Mouse (Mus musculus) stomach, embryonic 15.5 days (tissue): ENCODE results near the gene Mical1. TPM values are rescaled to one million over a fixed set of nuclear protein-coding genes. Genes with fewer than 3 reads are reported as not detected.

Experiments
- ATAC-seq: fragments of 200-750 bp; cut with Nextera tagmentation; 2 replicates; pipeline ENCODE4 v1.8.0; 2017; ENCODE audit warnings: low read depth, moderate number of reproducible peaks, moderate TSS enrichment; ENCODE audit not compliant: insufficient read depth, low FRiP score
- H3K27ac ChIP-seq: fragments of 300-500 bp; sonication (generic); 2 replicates; pipeline ENCODE4 v1.5.1; 2015; ENCODE audit warnings: mild to moderate bottlenecking, inconsistent platforms
- H3K27me3 ChIP-seq: fragments of 300-500 bp; sonication (generic); replicated peaks from 2 replicates; pipeline ENCODE4 v1.6.1; 2015; ENCODE audit warnings: inconsistent platforms
- H3K36me3 ChIP-seq: fragments of 300-500 bp; sonication (generic); 2 replicates; pipeline ENCODE4 v1.6.1; 2015; ENCODE audit warnings: inconsistent platforms
- H3K4me1 ChIP-seq: fragments of 300-500 bp; sonication (generic); 2 replicates; pipeline ENCODE4 v1.6.1; 2015; ENCODE audit warnings: inconsistent platforms
- H3K4me2 ChIP-seq: fragments of 300-500 bp; sonication (generic); 2 replicates; pipeline ENCODE4 v1.6.1; 2015; ENCODE audit warnings: mild to moderate bottlenecking, inconsistent platforms
- H3K4me3 ChIP-seq: fragments of 300-500 bp; sonication (generic); replicated peaks from 2 replicates; pipeline ENCODE4 v1.5.1; 2015; ENCODE audit warnings: inconsistent platforms
- H3K9ac ChIP-seq: fragments of 300-500 bp; sonication (generic); 2 replicates; pipeline ENCODE4 v1.6.1; 2015; ENCODE audit warnings: inconsistent platforms
- H3K9me3 ChIP-seq: fragments of 300-500 bp; sonication (generic); 2 replicates; pipeline ENCODE4 v1.6.1; 2016; ENCODE audit warnings: inconsistent platforms
- WGBS: fragments of 180-500 bp; shearing (Covaris S2); methylation state at CpG from one replicate; pipeline ENCODE4 v1.1.7; 2015; 5-methylcytosine and 5-hydroxymethylcytosine counted together
- polyA plus RNA-seq: library from polyadenylated mRNA; unstranded; fragments of >200 nt; fragmentation: Nextera tagmentation; extraction: Ambion mirVana; gene quantifications from 2 replicates; pipeline ENCODE4 v1.2.1, GENCODE M21; 2015

Gene Mical1
- polyA plus RNA-seq, 1 experiment from 2014 or later, result 27.8 TPM

DNA sequence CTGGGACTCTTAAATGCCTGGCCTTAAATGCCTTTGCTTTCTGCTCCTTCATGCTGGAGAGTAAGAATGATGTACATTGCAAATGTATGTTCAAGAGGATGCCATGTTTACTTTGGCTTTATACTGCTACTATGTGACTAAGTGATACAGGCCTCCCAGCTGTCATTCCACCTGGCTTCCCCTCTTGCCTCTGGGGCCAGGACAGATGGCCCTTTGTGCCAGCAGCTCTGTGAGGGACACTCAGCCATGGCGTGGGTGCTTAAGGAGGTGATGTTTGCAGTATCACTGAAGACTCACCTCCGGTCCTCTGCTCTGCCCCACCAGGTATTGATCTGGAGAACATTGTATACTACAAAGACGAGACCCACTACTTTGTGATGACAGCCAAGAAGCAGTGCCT, 3.8 kb downstream of the Mical1 start:
- no peak overlapping the region for H3K4me3 ChIP-seq
- H3K4me2 ChIP-seq, result no peak overlapping the region
- ATAC-seq, result no peak
- WGBS, result 83% methylated on average over 3 of the region's 3 CpGs
- H3K36me3 ChIP-seq, result peaks cover 23% of the 10 kb centered on the region
- no peaks in the 10 kb centered on the region for H3K27me3 ChIP-seq
- H3K27ac ChIP-seq, result no peak overlapping the region
- H3K9me3 ChIP-seq, result no peaks in the 10 kb centered on the region
- H3K4me1 ChIP-seq, result peaks cover 20% of the 10 kb centered on the region
- no peak overlapping the region for H3K9ac ChIP-seq

DNA sequence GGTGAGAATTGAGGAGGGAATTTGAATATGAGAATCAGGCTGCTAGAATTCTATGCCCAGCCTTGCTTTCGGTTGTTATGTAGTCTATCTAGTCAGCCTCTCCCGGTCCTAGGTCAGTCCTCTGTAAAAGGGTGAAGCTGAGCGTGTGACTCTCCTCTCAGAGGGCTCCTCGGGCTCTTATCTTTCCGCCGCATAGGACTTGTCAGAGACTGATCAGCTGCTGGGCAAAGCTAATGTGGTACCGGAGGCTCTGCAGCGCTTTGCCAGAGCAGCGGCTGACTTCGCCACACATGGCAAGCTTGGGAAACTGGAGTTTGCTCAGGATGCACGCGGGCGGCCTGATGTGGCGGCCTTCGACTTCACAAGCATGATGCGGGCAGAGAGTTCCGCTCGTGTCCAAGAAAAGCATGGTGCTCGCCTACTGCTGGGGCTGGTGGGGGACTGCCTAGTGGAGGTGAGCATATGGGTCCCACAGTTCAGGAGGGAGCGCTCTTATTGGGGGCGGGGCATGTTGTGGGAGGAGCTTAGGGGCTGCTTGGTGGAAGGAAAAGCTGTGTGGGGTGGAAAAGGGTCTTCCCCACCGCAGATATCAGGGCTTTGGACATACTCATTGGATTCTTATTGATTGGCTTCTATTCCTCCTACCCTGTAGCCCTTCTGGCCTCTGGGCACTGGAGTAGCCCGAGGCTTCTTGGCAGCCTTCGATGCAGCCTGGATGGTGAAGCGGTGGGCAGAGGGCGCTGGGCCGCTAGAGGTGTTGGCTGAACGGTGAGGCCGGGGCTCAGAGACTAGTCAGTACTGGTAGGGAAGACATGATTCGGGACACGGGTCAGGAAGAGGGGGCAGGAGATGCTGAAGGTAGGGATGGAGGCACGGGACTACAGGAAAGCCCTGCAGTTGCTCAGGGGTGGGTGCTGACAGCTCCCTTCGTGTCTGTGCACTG, 5.1 kb downstream of the Mical1 start:
- H3K27ac ChIP-seq, result no peak overlapping the region
- H3K9me3 ChIP-seq, result no peaks in the 10 kb centered on the region
- H3K36me3 ChIP-seq, result peaks cover 35% of the 10 kb centered on the region
- ATAC-seq, result no peak
- peaks cover 15% of the 10 kb centered on the region; the same call in 1 of the 2 replicates for H3K4me1 ChIP-seq
- no peaks in the 10 kb centered on the region for H3K27me3 ChIP-seq
- no peak overlapping the region for H3K4me2 ChIP-seq
- H3K4me3 ChIP-seq, result no peak overlapping the region
- 69% methylated on average over 33 of the region's 33 CpGs for WGBS
- H3K9ac ChIP-seq, result no peak overlapping the region

DNA sequence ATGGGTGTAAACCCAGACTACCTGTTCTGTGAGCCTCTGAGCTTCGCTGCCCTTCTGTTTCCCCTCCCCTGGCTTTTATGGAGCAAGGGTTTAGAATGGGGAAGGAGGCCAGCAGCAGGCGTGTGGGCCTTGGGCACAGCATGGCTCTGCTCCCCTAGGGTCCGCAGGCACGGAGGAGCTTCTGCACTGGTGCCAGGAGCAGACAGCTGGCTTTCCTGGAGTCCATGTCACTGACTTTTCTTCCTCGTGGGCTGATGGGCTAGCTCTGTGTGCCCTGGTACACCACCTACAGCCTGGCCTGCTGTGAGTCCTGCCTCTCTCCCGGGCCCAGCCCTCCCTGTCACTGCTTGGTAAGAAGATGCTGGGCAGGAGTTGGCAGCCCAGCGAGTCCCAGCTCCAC, 6.3 kb downstream of the Mical1 start:
- Histone ChIP-seq H3K9me3 (no peaks in the 10 kb centered on the region), H3K27me3 (no peaks in the 10 kb centered on the region), H3K27ac (no peak overlapping the region), H3K4me2 (no peak overlapping the region), H3K4me3 (no peak overlapping the region), H3K36me3 (peaks cover 46% of the 10 kb centered on the region), H3K9ac (no peak overlapping the region), H3K4me1 (peaks cover 8% of the 10 kb centered on the region; the same call in 1 of the 2 replicates)
- WGBS, result 84% methylated on average over 7 of the region's 7 CpGs
- ATAC-seq, result no peak

DNA sequence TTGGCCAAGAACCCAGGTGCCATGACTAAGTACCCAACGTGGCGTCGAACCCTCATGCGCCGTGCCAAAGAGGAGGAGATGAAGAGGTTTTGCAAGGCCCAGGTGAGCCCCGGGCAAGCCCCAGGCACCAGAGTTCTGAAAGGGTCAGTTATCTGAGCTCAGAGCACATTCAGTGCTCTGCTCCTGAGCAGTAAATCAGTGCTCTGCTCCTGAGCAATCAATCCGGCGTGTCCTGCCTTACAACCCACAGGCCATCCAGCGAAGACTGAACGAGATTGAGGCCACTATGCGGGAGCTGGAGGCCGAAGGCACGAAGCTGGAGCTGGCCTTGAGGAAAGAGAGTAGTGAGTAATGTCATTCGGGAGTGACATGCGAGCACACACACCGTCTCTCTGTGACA, 9.7 kb downstream of the Mical1 start:
- ATAC-seq, result no peak
- Histone ChIP-seq H3K9me3 (no peaks in the 10 kb centered on the region), H3K4me3 (no peak overlapping the region), H3K4me2 (no peak overlapping the region), H3K27me3 (no peaks in the 10 kb centered on the region), H3K4me1 (peaks cover 22% of the 10 kb centered on the region), H3K36me3 (peaks cover 45% of the 10 kb centered on the region), H3K27ac (no peak overlapping the region), H3K9ac (no peak overlapping the region)
- WGBS, result 91% methylated on average over 16 of the region's 16 CpGs

DNA sequence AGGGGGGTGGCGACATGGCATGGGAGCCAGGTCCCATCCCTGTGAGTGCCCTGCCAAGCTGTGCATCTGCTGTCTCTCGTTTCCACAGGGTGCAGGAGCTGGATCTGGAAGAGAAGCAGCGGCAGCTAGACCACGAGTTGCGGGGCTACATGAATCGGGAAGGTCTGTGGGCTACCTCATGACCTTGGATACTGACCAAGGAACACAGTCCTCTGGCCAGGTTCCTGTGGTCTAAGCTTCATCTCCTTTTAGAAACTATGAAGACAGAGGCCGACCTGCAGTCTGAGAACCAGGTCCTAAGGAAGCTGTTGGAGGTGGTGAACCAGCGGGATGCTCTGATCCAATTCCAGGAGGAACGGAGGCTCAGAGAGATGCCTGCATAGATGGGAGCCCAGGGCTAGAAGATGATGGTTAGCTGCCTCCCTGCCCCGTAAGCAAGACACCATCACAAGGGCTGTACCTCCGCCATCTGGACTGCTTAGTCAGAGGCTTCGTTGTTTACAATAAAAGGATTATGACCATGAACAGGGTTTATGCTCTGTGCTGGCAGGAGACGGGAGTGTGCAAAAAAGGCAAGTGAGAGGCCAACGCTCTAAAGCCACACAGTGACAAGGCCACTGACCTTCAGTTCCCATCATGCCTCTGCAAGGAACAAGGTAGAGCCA, 10.5 kb downstream of the Mical1 start:
- no peak for ATAC-seq
- no peak overlapping the region for H3K9ac ChIP-seq
- 74% methylated on average over 14 of the region's 14 CpGs for WGBS

DNA sequence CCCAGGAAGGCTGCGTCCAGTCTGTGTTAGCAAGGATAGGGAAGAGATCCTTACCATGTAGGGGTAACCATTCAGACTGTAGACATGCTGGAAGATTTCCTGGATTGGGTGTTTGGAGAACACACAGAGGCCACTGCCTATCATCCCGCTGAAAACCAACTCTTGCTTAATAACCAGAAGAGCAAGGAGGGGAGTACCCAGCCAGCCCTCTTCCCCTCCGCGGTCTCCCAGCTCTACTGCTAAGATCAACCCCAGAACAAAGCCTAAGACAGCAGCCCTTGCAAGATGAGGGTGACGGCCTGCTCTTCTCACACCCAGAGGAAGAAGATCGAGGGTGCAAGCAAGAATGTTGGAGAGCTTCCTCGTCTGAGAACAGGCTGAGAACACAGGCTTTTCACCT, 12.8 kb downstream of the Mical1 start:
- peak overlapping the region; percentile 57; the same call in 1 of the 2 replicates for H3K9ac ChIP-seq
- WGBS, result 25% methylated on average over 7 of the region's 7 CpGs
- H3K4me2 ChIP-seq, result peak overlapping the region; percentile 100
- H3K4me3 ChIP-seq, result peak overlapping the region; percentile 63
- no peaks in the 10 kb centered on the region for H3K27me3 ChIP-seq
- peaks cover 22% of the 10 kb centered on the region for H3K4me1 ChIP-seq
- no peaks in the 10 kb centered on the region for H3K9me3 ChIP-seq
- H3K36me3 ChIP-seq, result peaks cover 36% of the 10 kb centered on the region
- no peak overlapping the region for H3K27ac ChIP-seq
- no peak for ATAC-seq

More for the DNA sequence above, 10.5 kb downstream of the Mical1 start:
- Histone ChIP-seq H3K27me3 (no peaks in the 10 kb centered on the region), H3K27ac (no peak overlapping the region), H3K4me1 (peaks cover 22% of the 10 kb centered on the region), H3K4me3 (no peak overlapping the region), H3K9me3 (no peaks in the 10 kb centered on the region), H3K36me3 (peaks cover 45% of the 10 kb centered on the region), H3K4me2 (no peak overlapping the region)

DNA sequence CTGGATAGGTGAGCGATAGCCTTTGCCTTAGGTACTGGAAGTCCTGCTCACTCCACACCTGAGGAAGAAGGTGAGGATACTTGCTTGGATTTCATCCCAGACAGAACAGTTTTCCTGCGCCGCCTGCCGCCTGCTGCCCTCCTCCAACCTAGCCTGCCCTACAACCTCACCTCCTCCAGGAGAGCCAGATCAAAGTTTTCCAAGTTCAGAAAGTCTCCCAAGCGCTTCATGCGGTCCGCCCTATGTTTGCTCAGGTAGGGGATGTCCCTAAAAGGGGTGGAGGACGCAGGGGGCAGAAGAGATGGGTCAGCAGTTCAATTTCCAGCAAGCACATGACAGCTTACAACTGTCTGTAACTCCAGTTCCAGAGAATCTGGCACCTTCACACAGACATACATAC, 13.2 kb downstream of the Mical1 start:
- no peaks in the 10 kb centered on the region for H3K9me3 ChIP-seq
- H3K4me2 ChIP-seq, result peak overlapping the region; percentile 100
- 0 out of 2 replicates have a peak, but pooled peaks have one; percentile 2 for ATAC-seq
- no peaks in the 10 kb centered on the region for H3K27me3 ChIP-seq
- H3K36me3 ChIP-seq, result peaks cover 32% of the 10 kb centered on the region
- H3K27ac ChIP-seq, result peak overlapping the region; percentile 78; the same call in 1 of the 2 replicates
- H3K4me3 ChIP-seq, result peak overlapping the region; percentile 63
- peak overlapping the region; percentile 57; the same call in 1 of the 2 replicates for H3K9ac ChIP-seq
- WGBS, result 30% methylated on average over 8 of the region's 8 CpGs
- peaks cover 22% of the 10 kb centered on the region for H3K4me1 ChIP-seq

DNA sequence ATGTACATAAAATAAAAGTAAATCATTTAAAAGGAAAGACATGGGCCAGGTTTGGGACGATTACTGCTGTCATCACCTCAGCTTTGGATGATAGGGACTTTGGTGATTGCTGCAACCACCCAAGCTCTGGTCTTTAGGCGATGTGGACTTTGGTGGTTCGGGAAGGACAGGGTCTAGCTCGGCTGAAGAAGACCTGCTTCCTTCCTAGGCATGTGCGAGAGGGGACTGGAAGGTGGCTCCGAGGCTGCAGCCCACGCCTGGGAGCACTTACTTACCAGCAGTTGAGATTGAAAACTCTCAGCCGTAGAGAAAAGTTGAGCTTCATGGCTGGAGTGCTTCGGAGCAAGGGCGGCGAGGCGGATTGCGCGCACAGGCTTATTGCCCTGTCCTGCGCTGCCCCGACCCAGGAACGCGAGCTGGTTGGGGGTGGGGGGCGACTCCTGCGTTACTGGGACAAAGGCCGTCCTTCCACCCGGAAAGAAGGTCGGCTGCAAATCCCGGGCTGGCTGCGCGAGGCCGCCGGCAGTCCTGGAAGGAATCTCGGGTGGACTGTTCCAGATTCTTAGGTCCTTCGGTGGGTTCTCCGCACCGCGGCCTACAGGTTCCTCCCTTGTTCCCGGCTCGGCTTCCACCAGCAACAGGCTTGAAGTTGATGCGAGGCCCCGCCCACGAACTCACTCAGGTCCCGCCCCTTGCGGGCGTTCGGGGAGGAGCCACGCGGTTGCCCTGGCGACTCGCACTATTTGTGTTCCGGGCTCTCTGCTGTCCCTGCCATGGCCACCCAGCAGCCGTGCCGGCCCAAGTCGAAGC, 13.8 kb downstream of the Mical1 start, which contains the start of the genes Smpd2 and Ppil6:
Smpd2 (minus strand) TSS at position 662 of the 810 bp plus-strand sequence.
Ppil6 (plus strand) TSS at position 732 of the 810 bp plus-strand sequence.
- Histone ChIP-seq H3K36me3 (peaks cover 29% of the 10 kb centered on the region), H3K27ac (peak within 1 kb of the TSS; percentile 78; the same call in 1 of the 2 replicates), H3K4me1 (peaks cover 22% of the 10 kb centered on the region), H3K9ac (peak within 1 kb of the TSS; percentile 57), H3K4me2 (peak within 1 kb of the TSS; percentile 100), H3K4me3 (peak within 1 kb of the TSS; percentile 63), H3K9me3 (no peaks in the 10 kb centered on the region), H3K27me3 (no peaks in the 10 kb centered on the region)
- under 1% methylated on average over 50 of the region's 50 CpGs for WGBS
- peak; percentile 90 for ATAC-seq

DNA sequence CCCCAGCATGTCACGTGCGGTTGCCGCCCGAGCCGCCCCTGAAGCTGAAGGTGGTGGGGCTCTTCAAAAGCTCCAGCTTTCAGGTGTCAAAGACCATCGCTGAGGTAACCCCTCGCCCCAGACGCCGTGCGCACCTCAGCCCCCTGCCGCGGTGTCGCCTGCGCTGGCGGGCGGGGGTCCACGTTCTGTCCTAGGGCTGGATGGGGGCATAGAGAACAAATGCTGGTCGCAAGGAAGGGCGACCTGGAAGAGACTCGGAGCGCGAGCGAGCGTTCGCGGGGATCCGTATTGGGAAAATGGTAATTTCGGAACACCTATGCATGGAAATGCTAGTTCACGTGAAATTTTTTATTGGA, 14.4 kb downstream of the Mical1 start:
- Histone ChIP-seq H3K9me3 (no peaks in the 10 kb centered on the region), H3K4me2 (peak overlapping the region; percentile 100), H3K9ac (peak overlapping the region; percentile 34; the same call in 1 of the 2 replicates), H3K4me1 (peaks cover 22% of the 10 kb centered on the region), H3K27me3 (no peaks in the 10 kb centered on the region), H3K27ac (no peak overlapping the region), H3K36me3 (peaks cover 23% of the 10 kb centered on the region), H3K4me3 (peak overlapping the region; percentile 63)
- WGBS, result under 1% methylated on average over 29 of the region's 29 CpGs
- no peak for ATAC-seq

DNA sequence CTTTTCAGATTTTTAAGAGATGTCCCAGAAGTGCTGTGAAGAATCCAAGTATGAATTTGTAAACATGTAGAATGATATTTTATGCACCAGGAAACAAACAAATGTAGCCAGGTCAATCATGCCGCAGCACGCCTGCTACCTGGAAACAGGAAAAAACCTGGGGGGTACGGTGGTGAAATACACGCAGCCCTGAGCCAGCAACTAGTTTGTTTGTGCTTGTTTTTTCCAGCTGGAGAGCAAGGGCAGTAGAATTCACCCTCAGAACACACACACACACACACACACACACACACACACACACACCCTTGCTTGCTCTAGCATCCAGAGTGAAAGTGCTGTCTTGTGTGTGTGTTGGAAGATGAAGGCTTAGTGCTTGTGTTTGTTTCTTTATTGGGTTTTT, 15.0 kb downstream of the Mical1 start:
- Histone ChIP-seq H3K4me2 (peak overlapping the region; percentile 100; the same call in 1 of the 2 replicates), H3K9ac (no peak overlapping the region), H3K4me1 (peaks cover 22% of the 10 kb centered on the region), H3K27ac (no peak overlapping the region), H3K36me3 (peaks cover 18% of the 10 kb centered on the region; the same call in 1 of the 2 replicates), H3K4me3 (no peak overlapping the region), H3K27me3 (no peaks in the 10 kb centered on the region), H3K9me3 (no peaks in the 10 kb centered on the region)
- WGBS, result 47% methylated on average over 4 of the region's 4 CpGs
- ATAC-seq, result no peak

DNA sequence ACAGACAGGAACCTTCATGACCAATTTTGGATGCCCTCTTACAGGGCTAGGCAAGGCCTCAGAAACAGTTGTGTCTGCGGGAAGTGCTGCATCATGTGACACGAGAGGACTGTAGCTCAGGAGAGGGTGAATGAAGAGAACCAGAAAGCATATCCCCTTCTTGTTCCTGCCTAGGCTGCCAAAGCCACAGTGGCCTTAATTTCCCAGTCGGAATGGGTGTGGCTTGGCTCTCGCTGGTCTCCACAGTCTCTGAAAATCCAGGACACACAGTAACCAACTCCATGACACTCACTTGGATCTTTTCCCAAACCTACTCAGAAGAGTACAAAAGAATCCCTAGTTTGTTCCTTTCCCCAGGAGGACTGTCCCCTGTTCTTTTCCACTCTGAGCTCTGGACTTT, 24.8 kb downstream of the Mical1 start:
- no peak overlapping the region for H3K4me2 ChIP-seq
- no peaks in the 10 kb centered on the region for H3K9me3 ChIP-seq
- no peak for ATAC-seq
- H3K27ac ChIP-seq, result no peak overlapping the region
- WGBS, result 67% methylated on average over 4 of the region's 4 CpGs
- H3K4me3 ChIP-seq, result no peak overlapping the region
- no peak overlapping the region for H3K9ac ChIP-seq
- H3K27me3 ChIP-seq, result no peaks in the 10 kb centered on the region
- H3K4me1 ChIP-seq, result no peaks in the 10 kb centered on the region
- no peaks in the 10 kb centered on the region for H3K36me3 ChIP-seq
